Mouse (Mus musculus) kidney, adult 8-10 months (tissue): Measurements from ENCODE around the gene B230118H07Rik.
A peak's percentile ranks its signal among the peaks of the same experiment; 100 is the strongest.
"Not testable (repeated sequence)": the region's sequence is repeated elsewhere in the genome, so short reads cannot be mapped to it uniquely, and the experiment has no call there.

ENCODE experiments used
- DNase-seq, 2 experiments: peaks; one replicate each; pipeline ENCODE4 v3.0.0; 2022

B230118H07Rik gene

DNA sequence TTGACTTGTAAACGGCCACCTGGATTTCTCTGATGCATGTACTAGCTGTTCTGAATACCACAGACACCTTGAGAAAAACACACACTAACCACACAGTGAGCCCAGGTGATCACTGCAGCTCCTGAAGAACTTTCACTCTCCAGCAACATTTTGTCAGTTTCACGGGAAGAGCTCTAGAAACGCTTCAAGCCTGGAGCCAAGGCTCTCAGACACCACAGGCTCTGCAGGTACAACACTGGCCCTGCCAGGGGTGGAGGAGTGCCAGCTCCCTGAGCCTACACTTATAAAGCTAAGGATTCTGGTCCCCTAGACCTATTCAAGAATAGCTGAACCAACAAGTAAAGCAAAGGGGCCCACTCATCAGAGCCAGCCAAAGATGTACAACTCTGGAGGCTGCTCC, 67.9 kb downstream of the B230118H07Rik start:
- no peak for DNase-seq

DNA sequence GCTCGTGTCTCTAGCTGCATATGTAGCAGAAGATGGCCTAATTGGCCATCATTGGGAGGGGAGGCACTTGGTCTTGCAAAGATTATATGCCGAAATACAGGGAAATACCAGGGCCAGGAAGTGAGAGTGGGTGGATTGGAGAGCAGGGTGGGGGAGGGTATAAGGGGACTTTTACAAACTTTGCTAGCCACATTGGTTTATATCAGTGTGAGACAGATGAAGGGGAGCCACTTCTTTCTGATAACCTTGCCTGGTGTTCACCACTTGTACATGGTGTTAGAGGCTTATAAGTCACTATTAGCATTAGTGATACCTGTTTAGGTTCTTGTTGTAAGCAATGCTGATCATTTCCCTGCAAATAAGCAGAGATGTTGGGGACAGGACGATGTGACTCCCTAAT, 68.4 kb downstream of the B230118H07Rik start:
- no peak for DNase-seq

GRCm38 (mm10) chr2:101580428-101580827, 68.9 kb downstream of the B230118H07Rik start:
- no peak for DNase-seq

DNA sequence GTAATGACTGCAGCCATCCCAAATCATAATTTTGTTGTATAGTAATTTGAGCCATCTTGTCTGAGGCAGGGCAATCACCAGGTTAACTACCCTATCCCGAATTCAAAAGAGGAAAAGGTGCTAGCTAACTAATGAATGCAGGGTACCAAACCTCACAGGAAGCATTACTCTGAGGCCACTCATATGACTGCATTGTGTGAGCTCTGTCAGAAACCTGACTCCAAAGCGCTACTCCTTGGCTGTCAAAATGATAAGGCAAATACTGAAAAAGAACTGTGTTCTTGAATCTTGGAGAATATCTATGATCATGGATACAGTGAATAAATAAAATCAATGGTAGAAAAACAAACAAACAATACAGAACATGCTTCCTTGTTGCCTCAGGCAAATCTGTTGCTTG, 69.3 kb downstream of the B230118H07Rik start:
- DNase-seq = no peak

- no peak for DNase-seq
These were observed 72.1 kb downstream of the B230118H07Rik start for GRCm38 (mm10) chr2:101577243-101577642.

DNA sequence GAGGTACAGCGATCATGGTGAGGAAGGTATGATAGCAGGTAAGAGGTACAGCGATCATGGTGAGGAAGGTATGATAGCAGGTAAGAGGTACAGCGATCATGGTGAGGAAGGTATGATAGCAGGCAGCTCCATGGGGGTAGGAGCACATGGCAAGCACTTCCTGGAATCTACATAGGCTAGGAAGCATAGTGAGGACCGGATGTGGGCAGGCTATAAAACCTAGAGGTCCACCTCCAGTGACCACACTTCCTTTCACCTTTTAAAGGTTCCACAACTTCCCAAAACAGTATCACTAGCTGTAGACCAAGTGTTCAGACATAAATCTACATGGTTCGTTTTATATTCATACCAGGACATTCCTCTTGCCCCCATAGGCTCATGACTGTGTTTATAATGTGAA, 80.1 kb downstream of the B230118H07Rik start:
- no peak for DNase-seq

- no peak for DNase-seq
These were observed 81.8 kb downstream of the B230118H07Rik start for GRCm38 (mm10) chr2:101567490-101567889.

DNA sequence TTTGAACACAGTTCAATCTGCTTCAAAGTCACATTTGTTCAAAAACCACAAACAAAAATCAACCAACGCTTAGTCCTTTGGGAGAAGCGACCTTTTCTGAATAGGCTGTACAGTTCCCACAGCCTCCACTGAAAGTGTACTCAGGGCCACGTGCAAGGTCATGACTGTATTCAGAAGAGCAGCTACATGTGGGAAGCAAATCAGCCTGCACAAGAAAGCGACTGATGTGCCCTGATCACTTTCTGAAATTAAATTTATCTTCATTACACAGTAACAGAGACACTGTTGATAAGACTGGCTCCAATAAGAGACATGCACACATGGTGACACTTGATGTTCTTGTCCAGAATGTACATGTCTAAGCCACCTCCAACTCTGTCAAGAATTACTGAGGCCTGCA, 85.6 kb downstream of the B230118H07Rik start:
- DNase-seq = no peak

DNA sequence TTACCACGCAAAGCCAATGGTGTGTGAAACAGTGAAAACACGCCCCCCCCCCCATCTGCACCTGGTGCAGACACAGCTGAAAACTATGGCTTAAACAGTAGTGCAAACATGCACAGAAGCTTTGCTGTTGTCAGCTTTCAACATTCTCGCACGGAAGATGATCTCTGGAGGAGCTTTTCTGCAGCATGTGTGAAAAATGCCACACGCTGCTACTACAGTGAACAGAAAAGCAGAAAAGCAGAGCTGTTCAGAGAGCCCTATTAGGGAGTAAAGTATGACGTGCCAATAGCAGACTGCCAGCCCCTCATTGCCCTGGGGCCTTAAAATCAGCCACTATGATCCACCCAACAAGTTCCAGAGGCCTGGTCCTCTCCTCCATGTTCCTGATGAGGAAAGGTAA, 86.1 kb downstream of the B230118H07Rik start:
- DNase-seq = no peak

GRCm38 (mm10) chr2:101559431-101559830, 89.9 kb downstream of the B230118H07Rik start:
- DNase-seq = no peak

DNA sequence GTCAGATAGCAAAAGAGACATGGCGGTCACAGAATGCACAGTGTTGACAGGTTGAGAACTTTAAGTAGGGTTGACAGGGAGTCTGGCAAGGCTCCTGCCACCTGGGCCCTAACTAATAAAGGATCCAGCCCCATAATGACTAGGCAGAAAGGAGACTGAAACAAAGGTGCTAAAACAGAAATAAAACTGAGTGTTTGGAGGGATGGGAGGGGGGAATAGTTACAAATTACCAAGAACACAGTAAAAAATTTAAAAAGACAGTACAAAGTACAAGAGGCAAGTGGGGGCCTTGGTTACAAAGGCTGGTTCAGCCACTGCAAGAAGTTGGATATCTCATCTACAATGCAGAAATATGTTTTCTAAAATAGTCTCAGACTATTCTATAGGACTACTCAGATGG, 93.4 kb downstream of the B230118H07Rik start:
- DNase-seq = peak; percentile 24 to 38

- no peak for DNase-seq
These were observed 95.5 kb downstream of the B230118H07Rik start for GRCm38 (mm10) chr2:101553851-101554250.

DNA sequence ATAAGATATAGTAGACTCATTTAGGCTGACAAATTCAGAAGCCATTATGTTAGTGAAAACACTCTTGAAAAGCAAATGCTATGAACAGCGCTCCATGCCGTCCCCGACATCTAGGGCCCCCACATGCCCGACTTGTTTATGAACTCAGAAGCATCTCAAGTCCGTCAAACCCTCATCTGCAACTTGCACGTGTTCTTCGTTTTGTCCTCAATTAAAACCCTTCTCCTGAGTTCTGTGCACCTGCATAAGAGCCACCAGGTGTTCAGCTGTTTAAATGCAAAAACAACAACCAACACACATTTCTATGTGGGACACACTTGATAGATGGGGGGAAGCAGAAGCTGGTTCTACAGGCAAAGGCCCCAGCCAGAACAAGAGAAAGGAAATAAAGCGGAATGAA, 97.0 kb downstream of the B230118H07Rik start:
- DNase-seq = no peak

DNA sequence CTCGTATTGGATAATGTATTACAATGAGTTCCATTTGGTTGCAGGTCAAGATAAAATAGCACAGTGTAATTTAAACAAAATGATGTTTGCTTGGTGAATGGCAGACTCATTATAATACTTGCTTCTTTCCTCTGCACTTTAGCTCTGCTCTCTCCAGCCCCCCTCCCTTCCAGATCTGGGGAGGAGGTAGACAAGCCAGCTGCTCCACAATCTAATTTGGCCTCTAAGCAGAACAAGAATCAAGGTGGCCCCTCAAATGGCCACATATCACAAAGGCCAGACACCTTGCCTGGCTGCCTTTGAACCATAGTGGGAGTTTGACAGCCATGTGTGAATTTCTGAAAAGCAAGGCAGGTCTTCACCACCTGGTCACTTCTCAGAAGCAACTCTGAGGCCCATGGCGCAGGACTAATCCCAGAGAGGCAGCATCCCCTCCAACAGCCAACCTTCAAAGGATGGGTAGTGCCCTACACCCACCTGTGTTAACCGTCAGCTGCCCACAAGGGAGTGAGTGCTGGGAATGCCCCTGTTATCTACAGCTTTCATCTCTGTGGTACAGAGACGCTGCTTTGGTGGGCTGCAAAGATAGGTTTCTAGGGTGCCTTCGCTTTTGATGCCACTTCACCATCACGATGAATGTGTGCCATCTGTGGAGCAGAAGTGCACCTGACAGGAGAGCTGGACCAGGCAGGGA, 98.2 kb downstream of the B230118H07Rik start:
- DNase-seq = no peak

DNA sequence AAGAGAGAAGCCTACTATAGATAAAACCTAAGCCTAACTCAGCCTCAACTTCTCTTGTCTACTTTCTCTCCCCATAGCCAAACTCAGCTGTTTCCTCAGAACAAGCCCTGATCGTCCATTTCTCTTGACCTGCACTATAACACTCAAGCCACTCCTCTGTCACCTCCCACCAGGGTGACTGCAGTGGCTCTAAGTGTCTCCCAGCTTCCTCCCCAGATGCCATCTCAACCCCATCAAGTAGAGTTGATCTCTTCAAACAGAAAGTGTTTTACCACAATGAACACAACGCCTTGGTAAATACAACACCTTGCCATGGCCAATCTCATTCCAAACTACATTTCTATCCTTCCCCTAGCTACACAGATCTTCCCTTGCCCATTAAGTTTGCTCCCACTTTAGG, 99.2 kb downstream of the B230118H07Rik start:
- no peak for DNase-seq

- DNase-seq = no peak
These were observed 100.5 kb downstream of the B230118H07Rik start for GRCm38 (mm10) chr2:101548866-101549265.

DNA sequence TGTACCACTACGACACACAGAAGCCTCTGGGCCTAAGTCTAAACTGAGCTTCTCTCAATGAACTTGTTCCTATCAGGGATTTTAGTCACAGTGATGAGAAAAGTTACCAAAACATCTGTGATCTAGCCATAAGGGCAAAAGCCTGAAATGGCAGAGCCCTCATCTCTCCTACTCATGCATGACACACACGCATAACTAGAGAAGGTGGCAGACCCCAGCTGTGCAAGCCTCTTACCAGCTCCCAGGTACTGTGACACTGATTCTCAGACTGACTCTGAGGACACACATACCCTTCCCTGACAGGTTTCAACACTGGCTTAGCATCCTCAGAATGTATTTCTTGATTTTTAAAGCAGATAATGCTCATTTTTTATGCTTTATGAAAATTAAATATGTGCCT, 103.7 kb downstream of the B230118H07Rik start:
- DNase-seq = no peak

GRCm38 (mm10) chr2:101543704-101544417, 105.5 kb downstream of the B230118H07Rik start:
- DNase-seq = peak in 1 of 2 experiments; percentile 5

GRCm38 (mm10) chr2:101536887-101537286, 112.4 kb downstream of the B230118H07Rik start:
- DNase-seq = not testable (repeated sequence)

GRCm38 (mm10) chr2:101533741-101534140, 115.6 kb downstream of the B230118H07Rik start:
- no peak for DNase-seq

DNA sequence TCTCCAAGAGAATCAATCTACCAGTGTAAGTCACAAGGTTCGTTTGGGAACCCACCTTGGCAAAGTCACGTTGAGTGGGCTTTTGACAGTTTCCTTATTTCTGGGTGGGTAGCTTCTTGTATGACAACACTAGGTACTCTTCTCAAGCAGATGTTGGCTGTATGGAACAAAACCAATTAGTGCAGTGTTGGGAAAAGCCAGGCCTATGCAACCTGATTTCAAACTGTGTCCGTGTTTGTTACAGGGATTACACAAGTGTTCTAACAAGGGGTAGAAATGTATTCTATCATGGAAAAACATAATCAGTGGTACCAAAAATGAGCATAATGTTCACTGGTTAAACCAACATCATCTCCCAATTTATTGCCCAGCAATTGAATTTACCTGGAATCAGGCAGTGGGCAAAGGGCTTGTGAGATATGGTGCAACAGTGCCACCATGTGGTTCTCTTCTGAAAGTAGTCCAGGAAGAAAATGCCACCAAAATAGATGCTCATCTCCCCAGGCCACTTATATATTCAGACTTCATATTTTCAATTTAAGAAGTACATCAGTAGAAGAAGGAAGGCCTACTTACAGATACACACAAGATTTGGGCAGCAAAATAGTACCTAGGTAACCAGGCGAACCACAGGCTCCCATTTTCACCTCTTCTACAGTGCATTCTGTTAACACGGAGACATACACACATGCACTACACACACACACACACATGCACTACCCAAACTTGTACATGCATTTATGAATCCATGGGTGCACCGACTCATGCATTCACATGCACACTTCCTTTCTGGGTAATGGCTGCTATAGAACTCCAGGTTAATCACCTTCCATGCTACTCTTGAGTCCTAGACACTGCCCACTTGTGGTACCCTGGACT, 123.6 kb downstream of the B230118H07Rik start:
- peak; percentile 10 for DNase-seq

GRCm38 (mm10) chr2:101525091-101525490, 124.2 kb downstream of the B230118H07Rik start:
- no peak for DNase-seq

- DNase-seq = no peak
These were observed 128.8 kb downstream of the B230118H07Rik start for GRCm38 (mm10) chr2:101520503-101520902.
